Mouse (Mus musculus) spleen, adult 2 months (tissue): ENCODE data around the gene Zfp280b. TPM values are rescaled to one million over a fixed set of nuclear protein-coding genes. Genes with fewer than 3 reads are reported as not detected.
"Not testable (repeated sequence)": the region's sequence is repeated elsewhere in the genome, so short reads cannot be mapped to it uniquely, and the experiment has no call there.

Source experiments
- DNase-seq, 2 experiments: peaks; one replicate each; pipeline versions ENCODE4 v3.0.0 to v3.0.0-alpha.2; 2012 to 2021; ENCODE audit warnings: low spot score in 2 of 2, low read depth in 1 of 2
- H3K27ac ChIP-seq: fragments of 200-500 bp; 2 replicates; pipeline ENCODE4 v1.5.1; 2012; ENCODE audit warnings: low read length, inconsistent platforms; ENCODE audit not compliant: insufficient read depth
- H3K27me3 ChIP-seq: fragments of 200-500 bp; 2 replicates; pipeline ENCODE4 v1.6.1; 2012; ENCODE audit warnings: mild to moderate bottlenecking, moderate library complexity, low read length, inconsistent platforms; ENCODE audit not compliant: control insufficient read depth, insufficient read depth
- H3K36me3 ChIP-seq: fragments of 200-500 bp; 2 replicates; pipeline ENCODE4 v1.6.1; 2012; ENCODE audit warnings: mild to moderate bottlenecking, low read length, inconsistent platforms; ENCODE audit not compliant: control insufficient read depth, insufficient read depth
- H3K4me1 ChIP-seq: fragments of 200-500 bp; 2 replicates; pipeline ENCODE4 v1.6.1; 2011; ENCODE audit warnings: inconsistent platforms; ENCODE audit not compliant: control insufficient read depth, insufficient read depth, insufficient read length
- H3K4me3 ChIP-seq: fragments of 200-500 bp; 2 replicates; pipeline ENCODE4 v1.5.1; 2011; ENCODE audit warnings: mild to moderate bottlenecking, inconsistent platforms; ENCODE audit not compliant: insufficient read depth, insufficient read length; ENCODE audit errors: extremely low read depth
- CTCF ChIP-seq: fragments of 200-500 bp; IDR thresholded peaks from 2 replicates; pipeline ENCODE4 v1.5.1; 2011; ENCODE audit warnings: mild to moderate bottlenecking, inconsistent platforms; ENCODE audit not compliant: insufficient read depth, insufficient read length, insufficient replicate concordance; ENCODE audit errors: extremely low read depth
- POLR2A ChIP-seq: fragments of 200-500 bp; IDR thresholded peaks from 2 replicates; pipeline ENCODE4 v1.6.1; 2011; ENCODE audit warnings: low read depth, low read length, inconsistent platforms
- WGBS: fragments of 180-500 bp; shearing (Covaris S2); methylation state at CpG from one replicate; pipeline ENCODE4 v1.1.7; 2018; 5-methylcytosine and 5-hydroxymethylcytosine counted together
- polyA plus RNA-seq: library from polyadenylated mRNA; depleted of rRNA; stranded (reverse); fragments of >200 nt; gene quantifications from 2 replicates; pipeline ENCODE4 v1.2.3, GENCODE M21; 2012; rRNA removed

Zfp280b gene
- 5.7 TPM in 2 replicates for polyA plus RNA-seq

DNA sequence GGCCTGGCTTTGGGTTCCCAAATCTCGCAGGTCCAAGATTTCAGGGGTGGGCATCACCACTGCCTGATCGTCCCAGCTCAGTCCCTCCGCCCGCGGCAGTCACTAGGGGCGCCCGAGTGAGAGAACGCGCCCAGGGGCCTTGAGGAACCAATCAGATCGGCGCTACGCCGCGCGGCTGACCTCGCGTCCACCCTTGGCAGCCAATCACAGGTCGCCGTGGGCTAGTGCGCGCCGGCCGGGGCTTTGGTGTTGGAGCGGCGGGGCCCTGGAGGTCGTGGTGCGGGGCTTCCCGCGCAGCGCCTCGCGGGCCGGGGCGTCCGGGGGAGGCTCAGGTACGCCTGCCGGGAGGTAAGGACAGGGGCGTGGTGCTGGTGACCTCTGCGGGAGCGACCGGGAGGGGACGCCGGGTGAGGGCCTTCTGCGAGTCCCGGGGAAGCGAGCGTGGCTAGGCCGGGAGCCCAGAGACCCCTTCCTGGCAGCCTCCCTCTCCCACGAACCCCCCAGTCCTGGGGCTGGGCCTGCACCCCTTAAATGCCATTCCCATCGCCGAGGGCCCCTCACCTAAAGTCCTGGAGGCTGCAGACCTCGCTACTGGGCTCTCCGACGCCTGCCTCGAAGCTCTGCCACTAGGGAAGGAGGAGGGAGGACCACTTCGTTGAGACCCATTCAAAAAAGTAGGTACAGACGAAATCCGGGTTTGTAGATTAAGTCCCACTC, at the start of gene Zfp280b:
TSS of gene Zfp280b (plus strand) at position 249 of the 717 bp plus-strand sequence.
- peaks cover 6% of the 10 kb centered on the region; the same call in 1 of the 2 replicates for H3K4me1 ChIP-seq
- under 1% methylated on average over 54 of the region's 58 CpGs for WGBS
- H3K36me3 ChIP-seq = peaks cover 2% of the 10 kb centered on the region; the same call in 1 of the 2 replicates
- H3K27me3 ChIP-seq = no peaks in the 10 kb centered on the region
- H3K27ac ChIP-seq = peak within 1 kb of the TSS; percentile 69
- peak; percentile 74 to 93 for DNase-seq
- TF ChIP-seq CTCF (peak; percentile 79), POLR2A (peak; percentile 8; the same call in 1 of the 2 replicates)
- H3K4me3 ChIP-seq = peak within 1 kb of the TSS; percentile 94

DNA sequence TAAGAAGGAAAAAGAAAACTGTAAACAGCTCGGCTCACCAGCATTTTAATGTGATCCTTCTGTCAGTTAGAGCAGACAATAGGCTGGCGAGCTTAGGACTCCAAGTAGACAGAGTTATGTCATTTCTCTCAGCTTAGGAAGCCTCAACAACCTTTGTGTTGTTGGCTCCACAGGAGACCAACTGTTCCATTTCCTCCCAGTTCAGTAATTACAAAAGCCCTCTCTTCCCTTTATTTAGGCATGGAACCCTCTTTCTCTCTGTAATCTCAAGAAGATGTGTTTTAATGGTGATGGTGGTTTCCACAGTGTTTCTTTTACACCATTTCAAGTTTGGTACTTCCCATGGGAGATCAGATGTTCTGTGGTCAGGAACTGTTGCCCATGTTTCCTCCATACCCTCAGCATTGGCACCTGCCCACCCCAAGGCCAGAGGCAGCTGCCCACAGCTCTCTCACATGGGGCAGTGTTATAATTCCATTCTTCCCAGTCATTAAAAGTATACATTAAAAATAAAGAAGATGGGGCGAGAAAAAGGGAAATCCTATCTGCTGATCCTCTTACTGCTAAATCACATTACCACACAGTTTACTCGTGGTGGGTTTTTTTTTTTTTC, 41.9 kb upstream of the Zfp280b start:
- H3K4me3 ChIP-seq = no peak overlapping the region
- H3K27me3 ChIP-seq = no peaks in the 10 kb centered on the region
- H3K4me1 ChIP-seq = no peaks in the 10 kb centered on the region
- H3K27ac ChIP-seq = no peak overlapping the region
- no peak for TF ChIP-seq POLR2A
- TF ChIP-seq CTCF = no peak
- DNase-seq = no peak
- no peaks in the 10 kb centered on the region for H3K36me3 ChIP-seq
- WGBS = 62% methylated on average over 4 of the region's 4 CpGs

DNA sequence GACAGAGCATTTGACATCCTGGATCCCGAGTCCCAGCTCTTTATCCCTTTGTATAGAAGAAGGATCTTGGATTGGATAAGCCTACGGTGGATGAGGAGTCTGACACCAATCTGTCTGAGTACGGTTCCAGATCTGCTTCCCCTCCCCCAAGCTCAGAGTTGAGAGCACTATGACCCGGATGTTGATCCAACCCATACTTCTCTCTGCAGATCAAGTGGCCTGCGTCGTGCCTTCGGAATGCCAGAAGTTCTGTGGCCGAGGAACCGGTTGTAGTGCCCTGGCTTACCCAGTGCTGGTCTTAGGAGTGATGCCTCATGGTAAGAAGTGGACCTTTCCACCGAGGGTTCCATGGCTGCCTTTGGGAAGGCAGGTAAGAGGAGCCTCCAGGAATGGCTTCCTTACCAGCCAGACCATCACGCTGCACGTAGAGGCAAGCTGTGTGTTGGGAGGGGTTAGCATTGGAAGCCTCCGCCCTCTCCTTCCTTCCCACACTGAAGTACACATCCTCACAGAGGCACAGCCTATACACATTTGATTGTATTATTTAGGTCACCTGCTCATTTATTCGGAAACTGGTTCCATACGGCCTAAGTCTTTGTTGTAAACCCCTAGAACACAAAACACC, 38.7 kb upstream of the Zfp280b start:
- H3K36me3 ChIP-seq = no peaks in the 10 kb centered on the region

DNA sequence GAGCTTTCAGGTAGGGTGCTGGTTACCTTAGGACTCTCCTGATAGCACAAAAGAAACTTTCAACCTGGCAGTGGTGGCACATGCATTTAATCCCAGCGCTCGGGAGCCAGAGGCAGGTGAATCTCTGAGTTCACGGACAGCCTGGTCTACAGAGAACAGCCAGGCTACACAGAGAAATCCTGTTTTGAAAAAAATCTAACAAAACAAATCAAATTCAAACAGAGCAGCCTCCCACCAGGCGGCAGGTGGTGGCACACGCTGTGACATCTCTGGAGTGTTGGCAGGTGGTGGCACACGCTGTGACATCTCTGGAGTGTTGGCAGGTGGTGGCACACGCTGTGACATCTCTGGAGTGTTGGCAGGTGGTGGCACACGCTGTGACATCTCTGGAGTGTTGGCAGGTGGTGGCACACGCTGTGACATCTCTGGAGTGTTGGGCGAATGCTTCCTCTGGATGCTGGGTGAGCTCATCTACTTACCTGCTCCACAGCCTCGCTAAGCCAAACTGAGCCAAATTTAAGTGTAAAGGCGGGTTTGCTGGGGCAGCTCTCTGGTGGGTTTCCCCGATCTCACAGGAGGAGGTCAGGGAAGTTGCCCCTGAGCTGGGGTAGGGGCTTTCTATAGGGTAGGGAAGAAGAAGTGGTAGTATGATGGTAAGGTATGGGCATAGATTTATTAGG, 37.8 kb upstream of the Zfp280b start:
- H3K27me3 ChIP-seq, H3K36me3 ChIP-seq, DNase-seq, H3K4me1 ChIP-seq, H3K4me3 ChIP-seq, H3K27ac ChIP-seq: not testable (repeated sequence)
- WGBS = 71% methylated on average over 13 of the region's 13 CpGs

More for the DNA sequence above, 38.7 kb upstream of the Zfp280b start:
- Histone ChIP-seq H3K27ac (no peak overlapping the region), H3K27me3 (no peaks in the 10 kb centered on the region), H3K4me1 (no peaks in the 10 kb centered on the region), H3K4me3 (no peak overlapping the region)
- no peak for TF ChIP-seq CTCF
- TF ChIP-seq POLR2A = no peak
- no peak for DNase-seq
- WGBS = 92% methylated on average over 15 of the region's 15 CpGs

DNA sequence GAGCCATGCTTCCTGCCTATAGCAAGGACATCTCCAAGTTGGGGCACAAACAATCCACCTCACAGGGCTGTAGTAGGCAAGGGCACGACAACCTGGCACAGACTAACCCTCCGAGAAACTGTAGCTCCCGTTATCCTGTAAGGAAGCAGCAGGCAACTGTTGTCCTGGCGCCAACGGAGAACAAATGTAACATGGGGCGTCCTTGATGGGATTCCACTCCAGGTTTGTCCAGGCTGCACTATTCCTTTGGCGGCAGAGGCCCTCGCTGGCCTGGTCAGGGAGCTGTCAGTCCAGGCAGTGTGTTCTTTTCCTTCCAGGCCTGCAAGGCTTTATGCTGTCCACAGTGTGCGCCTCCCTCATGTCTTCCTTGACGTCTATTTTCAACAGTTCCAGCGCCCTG, 37.0 kb upstream of the Zfp280b start:
- no peaks in the 10 kb centered on the region for H3K27me3 ChIP-seq
- H3K27ac ChIP-seq = no peak overlapping the region
- TF ChIP-seq CTCF = no peak
- TF ChIP-seq POLR2A = no peak
- no peak for DNase-seq
- no peak overlapping the region for H3K4me3 ChIP-seq
- WGBS = 91% methylated on average over 11 of the region's 11 CpGs
- no peaks in the 10 kb centered on the region for H3K4me1 ChIP-seq
- H3K36me3 ChIP-seq = no peaks in the 10 kb centered on the region

DNA sequence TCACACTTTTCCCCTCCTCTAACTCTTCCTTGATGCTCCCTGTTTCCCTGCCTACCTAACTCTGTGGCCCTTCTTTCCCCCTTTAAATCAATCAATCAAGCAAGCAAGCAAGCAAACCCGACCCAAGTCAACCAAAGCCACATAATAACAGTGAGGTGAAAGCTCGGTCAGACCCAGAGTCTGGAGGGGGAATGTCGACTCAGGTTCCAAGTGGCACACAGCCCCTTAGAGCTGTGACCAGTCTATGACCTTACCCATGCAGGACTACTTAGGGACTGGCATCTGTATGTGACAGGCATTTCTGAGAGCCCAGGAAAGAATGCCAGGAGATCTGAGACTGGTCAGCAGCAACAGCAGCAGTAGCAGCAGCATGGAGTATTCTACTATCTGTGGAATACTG, 36.1 kb upstream of the Zfp280b start:
- Histone ChIP-seq H3K4me1 (no peaks in the 10 kb centered on the region), H3K4me3 (no peak overlapping the region), H3K36me3 (no peaks in the 10 kb centered on the region), H3K27me3 (no peaks in the 10 kb centered on the region), H3K27ac (no peak overlapping the region)
- 58% methylated on average over 3 of the region's 3 CpGs for WGBS
- no peak for DNase-seq
- no peak for TF ChIP-seq POLR2A

DNA sequence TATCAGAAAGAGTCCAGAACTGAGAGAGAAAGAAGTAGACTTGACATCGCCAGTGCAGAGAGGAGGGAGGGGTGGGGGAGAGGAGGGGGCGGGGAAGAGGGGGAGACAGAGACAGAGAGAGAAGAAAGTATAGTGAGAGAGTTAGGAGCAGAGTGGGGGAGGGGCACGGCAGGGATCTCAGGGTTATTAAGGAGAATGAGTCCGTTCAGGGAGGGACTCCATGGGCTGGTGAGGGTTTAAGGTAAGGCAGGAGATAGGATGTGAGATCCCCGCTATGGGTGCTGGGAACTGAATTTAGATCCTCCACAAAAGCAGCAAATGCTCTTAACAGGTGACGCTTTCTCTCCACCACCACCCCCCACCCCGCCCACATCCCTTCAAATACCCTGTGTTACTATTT, 31.3 kb upstream of the Zfp280b start:
- TF ChIP-seq POLR2A = no peak
- TF ChIP-seq CTCF = no peak
- 66% methylated on average over 7 of the region's 7 CpGs for WGBS
- Histone ChIP-seq H3K4me3 (no peak overlapping the region), H3K27ac (no peak overlapping the region), H3K36me3 (no peaks in the 10 kb centered on the region), H3K27me3 (no peaks in the 10 kb centered on the region), H3K4me1 (no peaks in the 10 kb centered on the region)
- no peak for DNase-seq
